Mouse (Mus musculus) heart, adult 2 months (tissue): ENCODE data around the gene Sec14l5. TPM values are rescaled to one million over a fixed set of nuclear protein-coding genes. Genes with fewer than 3 reads are reported as not detected.

Experiments used
- DNase-seq, 2 experiments: peaks; one replicate each; pipeline ENCODE4 v3.0.0; 2021
- H3K27ac ChIP-seq: fragments of 200-600 bp; 2 replicates; pipeline ENCODE4 v1.8.1; 2022
- H3K27me3 ChIP-seq: fragments of 200-500 bp; 2 replicates; pipeline ENCODE4 v1.6.1; 2012; ENCODE audit warnings: mild to moderate bottlenecking, low read length, inconsistent platforms, mixed read lengths; ENCODE audit not compliant: control insufficient read depth, insufficient read depth
- H3K36me3 ChIP-seq: fragments of 200-500 bp; 2 replicates; pipeline ENCODE4 v1.6.1; 2012; ENCODE audit warnings: low read length, inconsistent platforms; ENCODE audit not compliant: control insufficient read depth, insufficient read depth
- H3K4me1 ChIP-seq: fragments of 200-500 bp; 2 replicates; pipeline ENCODE4 v1.6.1; 2011; ENCODE audit warnings: low read length; ENCODE audit not compliant: control insufficient read depth, insufficient read depth
- H3K4me3 ChIP-seq: fragments of 200-600 bp; 2 replicates; pipeline ENCODE4 v1.8.1; 2022
- H3K79me2 ChIP-seq: fragments of 200-500 bp; replicated peaks from 2 replicates; pipeline ENCODE4 v1.6.1; 2012; ENCODE audit warnings: mild to moderate bottlenecking, inconsistent platforms, low read length, moderate library complexity, mixed read lengths; ENCODE audit not compliant: control insufficient read depth, insufficient read depth
- H3K9ac ChIP-seq: fragments of 200-500 bp; 2 replicates; pipeline ENCODE4 v1.6.1; 2012; ENCODE audit warnings: low read depth, mild to moderate bottlenecking, control low read depth, inconsistent platforms, low read length, mixed read lengths
- CTCF ChIP-seq: fragments of 200-600 bp; IDR thresholded peaks from 2 replicates; pipeline ENCODE4 v1.8.1; 2022; ENCODE audit warnings: antibody characterized with exemption, mild to moderate bottlenecking, moderate library complexity
- EP300 ChIP-seq: fragments of 200-500 bp; IDR thresholded peaks from 2 replicates; pipeline ENCODE4 v1.6.1; 2011; ENCODE audit warnings: low read depth, low read length, control low read depth; ENCODE audit not compliant: insufficient read depth
- POLR2A ChIP-seq: fragments of 200-500 bp; IDR thresholded peaks from 2 replicates; pipeline ENCODE4 v1.6.1; 2011; ENCODE audit warnings: mild to moderate bottlenecking, low read depth, low read length, control low read depth; ENCODE audit not compliant: insufficient read depth
- WGBS: fragments of 180-500 bp; shearing (Covaris S2); methylation state at CpG from one replicate; pipeline ENCODE4 v1.1.7; 2018; 5-methylcytosine and 5-hydroxymethylcytosine counted together
- intact Hi-C: fragments of 180-260 bp; cut with DNase I; formaldehyde crosslinking; loops from one replicate; pipeline ENCODE4 v1.15.1; 2025
- long read RNA-seq: library from polyadenylated mRNA; stranded (forward); transcript quantifications from one replicate; pipeline ENCODE4 v2.0.0, GENCODE M21; 2021
- polyA plus RNA-seq: library from polyadenylated mRNA; depleted of rRNA; stranded (reverse); fragments of >200 nt; gene quantifications from 2 replicates; pipeline ENCODE4 v1.2.3, GENCODE M21; 2012; rRNA removed
- total RNA-seq, 2 experiments: library from RNA; stranded (reverse); gene quantifications; 2 replicates each; pipeline ENCODE4 v1.2.3; 2021

Gene Sec14l5
- total RNA-seq (under 1 TPM; 0.73 to 0.78 TPM), polyA plus RNA-seq (2.1 and 4.3 TPM in 2 replicates)
- long read RNA-seq: 0 reads

GRCm38 (mm10) chr16:5147037-5147385 is at the start of gene Sec14l5:
Gene Sec14l5 (plus strand): TSS chr16:5147109.
- H3K79me2 ChIP-seq: no peaks in the 10 kb centered on the region
- no peaks in the 10 kb centered on the region for H3K36me3 ChIP-seq
- H3K4me3 ChIP-seq: peak within 1 kb of the TSS; percentile 28
- no peak for TF ChIP-seq POLR2A
- TF ChIP-seq EP300: no peak
- TF ChIP-seq CTCF: no peak
- H3K4me1 ChIP-seq: 0 out of 2 replicates have a peak, but pooled peaks cover 1% of the 10 kb centered on the region
- no peaks in the 10 kb centered on the region for H3K27me3 ChIP-seq
- H3K9ac ChIP-seq: 0 out of 2 replicates have a peak within 1 kb of the TSS, but pooled peaks have one; percentile 7
- 11% methylated on average over 13 of the region's 13 CpGs for WGBS
- no peak within 1 kb of the TSS for H3K27ac ChIP-seq
- no peak for DNase-seq
- intact Hi-C loops: loop anchor here (2.0 to 5.0 kb wide), 2 partner anchors 48 to 90 kb away; no protein-coding TSS in a partner anchor

DNA sequence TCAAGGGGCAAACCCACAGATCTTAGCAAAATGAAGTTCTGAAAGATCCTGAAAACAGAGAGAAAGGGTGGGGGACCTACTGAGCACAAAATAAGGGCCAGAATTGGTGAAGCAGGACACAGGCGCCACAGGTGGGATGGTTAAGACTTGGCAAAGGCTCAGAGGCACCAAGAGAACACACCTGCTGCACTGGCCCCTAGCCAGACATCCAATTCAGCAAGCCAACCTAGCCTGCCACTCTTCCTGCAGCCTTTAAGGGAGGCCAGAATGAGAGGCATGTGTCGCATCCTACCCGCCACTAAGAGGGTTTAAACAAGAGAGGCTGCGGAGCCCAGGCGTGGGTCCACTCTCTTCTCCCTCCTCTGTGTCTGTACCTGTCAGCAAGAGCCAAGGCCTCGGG is 45.9 kb upstream of the Sec14l5 start:
- Histone ChIP-seq H3K27me3 (no peaks in the 10 kb centered on the region), H3K79me2 (no peaks in the 10 kb centered on the region), H3K36me3 (no peaks in the 10 kb centered on the region), H3K9ac (no peak overlapping the region), H3K4me3 (no peak overlapping the region), H3K4me1 (no peaks in the 10 kb centered on the region), H3K27ac (no peak overlapping the region)
- WGBS: 72% methylated on average over 6 of the region's 6 CpGs
- no peak for DNase-seq
- TF ChIP-seq EP300: no peak
- intact Hi-C loops: no loop called here

GRCm38 (mm10) chr16:5109877-5110276 is 37.0 kb upstream of the Sec14l5 start:
- Histone ChIP-seq H3K27me3 (no peaks in the 10 kb centered on the region), H3K9ac (no peak overlapping the region), H3K4me3 (no peak overlapping the region), H3K36me3 (no peaks in the 10 kb centered on the region), H3K4me1 (no peaks in the 10 kb centered on the region), H3K27ac (no peak overlapping the region), H3K79me2 (no peaks in the 10 kb centered on the region)
- 84% methylated on average over 7 of the region's 7 CpGs for WGBS
- intact Hi-C loops: no loop called here
- TF ChIP-seq POLR2A (no peak), CTCF (no peak), EP300 (no peak)
- no peak for DNase-seq

DNA sequence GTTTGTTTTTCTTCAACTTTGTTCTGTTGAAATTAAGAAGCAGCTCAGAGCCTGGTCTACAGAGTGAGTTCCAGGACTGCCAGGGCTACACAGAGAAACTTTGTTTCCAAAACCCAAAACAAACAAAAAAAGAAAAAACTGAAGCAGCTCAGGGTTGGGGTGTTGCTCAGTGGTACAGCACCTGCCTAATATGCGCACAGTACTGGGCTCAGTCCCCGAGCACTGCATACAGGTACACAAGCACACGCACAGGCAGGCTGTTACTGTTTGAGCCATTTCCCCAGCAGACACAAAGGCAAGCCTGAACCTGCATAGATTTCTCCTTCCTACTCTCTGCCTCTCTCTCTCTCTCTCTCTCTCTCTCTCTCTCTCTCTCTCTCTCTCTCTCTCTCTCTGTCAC is 35.9 kb upstream of the Sec14l5 start:
- WGBS: 88% methylated on average over 3 of the region's 3 CpGs
- Histone ChIP-seq H3K27me3 (no peaks in the 10 kb centered on the region), H3K36me3 (no peaks in the 10 kb centered on the region), H3K27ac (no peak overlapping the region), H3K4me3 (no peak overlapping the region), H3K4me1 (no peaks in the 10 kb centered on the region), H3K79me2 (no peaks in the 10 kb centered on the region), H3K9ac (no peak overlapping the region)
- intact Hi-C loops: no loop called here
- TF ChIP-seq CTCF: no peak
- no peak for TF ChIP-seq EP300
- TF ChIP-seq POLR2A: no peak
- DNase-seq: no peak

DNA sequence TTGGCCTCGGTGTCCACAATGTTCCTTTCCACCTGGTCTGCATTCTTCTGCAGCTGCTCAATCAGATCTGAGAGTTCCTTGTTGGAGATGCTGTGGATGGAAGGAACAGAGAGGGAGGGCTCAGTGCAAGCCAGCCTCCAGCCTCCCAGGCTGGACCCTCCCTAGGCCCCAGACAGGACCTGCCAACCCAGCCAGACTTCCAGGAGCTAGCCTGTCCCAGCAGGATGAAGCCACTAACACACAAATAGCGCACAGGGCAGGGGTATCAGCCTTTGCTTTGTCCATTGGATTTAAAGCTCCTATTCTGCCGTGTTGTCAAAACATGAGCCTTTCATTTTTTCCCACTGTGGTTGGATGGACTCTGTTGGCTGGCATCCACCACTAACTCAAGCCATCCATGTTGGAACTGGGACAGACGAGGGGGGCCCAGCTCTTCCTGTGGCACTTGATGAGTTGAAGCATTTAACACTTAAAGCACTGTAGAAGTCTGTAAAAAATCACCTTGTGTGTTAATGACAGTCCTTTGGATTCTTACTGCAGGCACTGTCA is 33.8 kb upstream of the Sec14l5 start:
- Histone ChIP-seq H3K79me2 (no peaks in the 10 kb centered on the region), H3K27ac (no peak overlapping the region), H3K9ac (no peak overlapping the region), H3K36me3 (no peaks in the 10 kb centered on the region), H3K4me1 (no peaks in the 10 kb centered on the region), H3K4me3 (no peak overlapping the region), H3K27me3 (no peaks in the 10 kb centered on the region)
- TF ChIP-seq POLR2A: no peak
- TF ChIP-seq EP300: no peak
- TF ChIP-seq CTCF: no peak
- intact Hi-C loops: no loop called here
- WGBS: 36% methylated on average over 4 of the region's 4 CpGs
- no peak for DNase-seq

GRCm38 (mm10) chr16:5113582-5113981 is 33.3 kb upstream of the Sec14l5 start:
- Histone ChIP-seq H3K9ac (no peak overlapping the region), H3K27me3 (no peaks in the 10 kb centered on the region), H3K4me3 (no peak overlapping the region), H3K36me3 (no peaks in the 10 kb centered on the region), H3K27ac (no peak overlapping the region), H3K4me1 (no peaks in the 10 kb centered on the region), H3K79me2 (no peaks in the 10 kb centered on the region)
- intact Hi-C loops: no loop called here
- DNase-seq: no peak
- TF ChIP-seq POLR2A: no peak
- no peak for TF ChIP-seq CTCF
- no peak for TF ChIP-seq EP300
- 57% methylated on average over 2 of the region's 2 CpGs for WGBS
